Mouse (Mus musculus) testis, adult 2 months (tissue): ENCODE data around the gene Tacr1. TPM values are rescaled to one million over a fixed set of nuclear protein-coding genes. Genes with fewer than 3 reads are reported as not detected.

ENCODE experiments used
- H3K27ac ChIP-seq: fragments of 200-500 bp; 2 replicates; pipeline ENCODE4 v1.5.1; 2012; ENCODE audit warnings: low read depth, low read length; ENCODE audit not compliant: control insufficient read depth, insufficient read depth
- H3K27me3 ChIP-seq: fragments of 200-500 bp; 2 replicates; pipeline ENCODE4 v1.6.1; 2012; ENCODE audit warnings: mild to moderate bottlenecking, low read length, moderate library complexity; ENCODE audit not compliant: control insufficient read depth, insufficient read depth
- H3K36me3 ChIP-seq: fragments of 200-500 bp; 2 replicates; pipeline ENCODE4 v1.6.1; 2012; ENCODE audit warnings: mild to moderate bottlenecking, low read length; ENCODE audit not compliant: control insufficient read depth, insufficient read depth
- H3K4me1 ChIP-seq: fragments of 200-500 bp; 2 replicates; pipeline ENCODE4 v1.6.1; 2012; ENCODE audit warnings: low read length; ENCODE audit not compliant: control insufficient read depth, insufficient read depth
- H3K4me3 ChIP-seq: fragments of 200-500 bp; 2 replicates; pipeline ENCODE4 v1.5.1; 2012; ENCODE audit warnings: low read depth, mild to moderate bottlenecking, low read length, moderate library complexity, mixed read lengths; ENCODE audit not compliant: control insufficient read depth
- CTCF ChIP-seq: fragments of 200-500 bp; IDR thresholded peaks from 2 replicates; pipeline ENCODE4 v1.5.1; 2012; ENCODE audit warnings: low read depth, mild to moderate bottlenecking, inconsistent platforms, low read length, moderate library complexity; ENCODE audit not compliant: control insufficient read depth, insufficient read depth, insufficient replicate concordance
- POLR2A ChIP-seq: fragments of 200-500 bp; IDR thresholded peaks from 2 replicates; pipeline ENCODE4 v1.6.1; 2012; ENCODE audit warnings: low read depth, mild to moderate bottlenecking, inconsistent platforms, low read length, moderate library complexity; ENCODE audit not compliant: control insufficient read depth
- polyA plus RNA-seq: library from polyadenylated mRNA; depleted of rRNA; stranded (reverse); fragments of >200 nt; gene quantifications from 2 replicates; pipeline ENCODE4 v1.2.3, GENCODE M21; 2012; rRNA removed

Tacr1 gene
- polyA plus RNA-seq = 0.06 TPM in 1 of 2 replicates, not detected in the other

DNA sequence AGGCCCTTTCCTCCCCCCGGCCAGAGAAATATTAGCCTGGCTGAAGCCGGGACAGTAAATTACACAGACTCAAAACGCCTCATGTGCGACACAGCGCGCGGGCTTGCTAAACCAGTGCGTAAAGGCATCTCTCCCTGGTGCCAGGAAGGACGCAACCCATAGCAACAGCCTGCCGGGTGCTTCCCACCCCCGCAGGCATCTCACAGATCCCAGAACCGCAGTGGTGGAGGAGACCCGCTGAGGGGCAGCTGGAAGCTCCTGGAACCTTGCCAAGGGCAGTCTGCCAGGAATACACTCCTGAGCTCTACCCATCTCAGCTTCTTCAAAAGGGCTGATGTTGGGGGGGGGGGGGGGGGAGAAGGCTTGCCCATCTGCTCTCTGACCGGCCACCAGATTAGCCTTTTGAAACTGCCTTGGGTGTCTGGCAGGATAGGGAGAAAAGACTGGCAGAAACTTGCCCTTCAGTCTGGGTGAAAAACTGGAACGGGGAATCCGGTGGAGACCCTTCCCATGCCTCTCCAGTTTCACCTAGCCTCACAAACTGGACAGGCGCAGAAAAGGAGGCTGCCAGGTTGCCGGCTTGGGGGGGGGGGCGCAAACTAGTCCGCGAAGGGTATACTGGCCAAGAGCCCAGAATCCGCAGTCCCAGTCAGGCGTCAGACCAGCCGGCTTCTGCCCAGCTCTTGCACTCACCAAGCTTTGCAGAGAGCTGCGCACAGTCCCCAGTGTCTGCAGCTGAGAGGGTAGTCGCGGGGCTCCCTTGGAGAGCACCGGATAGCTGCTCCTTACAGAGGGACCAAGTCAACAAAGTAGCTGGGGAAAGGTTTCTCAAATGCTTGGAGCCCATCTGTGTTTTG lies at the start of gene Tacr1:
Tacr1 (plus strand) TSS at position 740 of the 857 bp plus-strand sequence.
- H3K27me3 ChIP-seq = no peaks in the 10 kb centered on the region
- peaks cover 3% of the 10 kb centered on the region; the same call in 1 of the 2 replicates for H3K4me1 ChIP-seq
- no peak within 1 kb of the TSS for H3K27ac ChIP-seq
- TF ChIP-seq CTCF (no peak), POLR2A (no peak)
- H3K36me3 ChIP-seq = no peaks in the 10 kb centered on the region
- no peak within 1 kb of the TSS; the same call in 1 of the 2 replicates for H3K4me3 ChIP-seq

DNA sequence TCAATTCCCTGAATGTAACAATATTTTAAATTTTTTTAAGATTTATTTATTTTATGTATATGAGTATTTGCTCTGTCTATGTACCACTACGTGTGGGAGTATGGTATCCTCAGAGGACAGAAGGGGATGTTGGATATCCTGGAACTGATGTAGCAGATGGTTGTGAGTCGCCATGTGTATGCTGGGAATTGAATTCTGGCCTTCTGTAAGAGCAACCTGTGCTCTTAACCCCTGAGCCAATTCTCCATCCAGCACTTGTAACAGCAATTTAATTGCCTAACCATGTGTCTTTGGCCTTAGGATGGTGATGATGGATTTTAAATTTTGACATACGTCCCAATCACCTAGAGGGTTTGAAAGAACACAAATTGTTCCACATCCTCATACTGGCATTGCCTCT lies 26.0 kb upstream of the Tacr1 start:
- H3K27ac ChIP-seq = no peak overlapping the region
- no peak for TF ChIP-seq CTCF
- TF ChIP-seq POLR2A = no peak
- H3K36me3 ChIP-seq = no peaks in the 10 kb centered on the region
- no peak overlapping the region for H3K4me3 ChIP-seq
- no peaks in the 10 kb centered on the region for H3K27me3 ChIP-seq
- H3K4me1 ChIP-seq = no peaks in the 10 kb centered on the region; the same call in 1 of the 2 replicates

DNA sequence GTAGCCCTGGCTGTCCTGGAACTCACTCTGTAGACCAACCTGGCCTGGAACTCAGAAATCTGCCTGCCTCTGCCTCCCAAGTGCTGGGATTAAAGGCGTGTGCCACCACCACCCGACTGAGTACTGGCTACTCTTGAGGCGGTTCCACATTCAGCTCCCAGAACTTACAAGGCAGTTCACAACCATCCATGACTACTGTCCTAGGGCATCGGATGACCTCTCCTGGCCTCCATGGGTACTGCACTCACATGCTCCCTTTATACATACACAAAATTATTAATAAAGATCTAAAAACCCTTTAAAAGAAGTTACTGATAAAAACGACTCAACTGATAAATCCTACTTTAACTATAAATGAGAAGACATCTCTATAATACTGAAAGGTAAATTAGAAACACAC lies 18.6 kb upstream of the Tacr1 start:
- Histone ChIP-seq H3K36me3 (no peaks in the 10 kb centered on the region), H3K4me3 (no peak overlapping the region), H3K27ac (no peak overlapping the region), H3K27me3 (no peaks in the 10 kb centered on the region), H3K4me1 (no peaks in the 10 kb centered on the region)
- TF ChIP-seq POLR2A (no peak), CTCF (no peak)

DNA sequence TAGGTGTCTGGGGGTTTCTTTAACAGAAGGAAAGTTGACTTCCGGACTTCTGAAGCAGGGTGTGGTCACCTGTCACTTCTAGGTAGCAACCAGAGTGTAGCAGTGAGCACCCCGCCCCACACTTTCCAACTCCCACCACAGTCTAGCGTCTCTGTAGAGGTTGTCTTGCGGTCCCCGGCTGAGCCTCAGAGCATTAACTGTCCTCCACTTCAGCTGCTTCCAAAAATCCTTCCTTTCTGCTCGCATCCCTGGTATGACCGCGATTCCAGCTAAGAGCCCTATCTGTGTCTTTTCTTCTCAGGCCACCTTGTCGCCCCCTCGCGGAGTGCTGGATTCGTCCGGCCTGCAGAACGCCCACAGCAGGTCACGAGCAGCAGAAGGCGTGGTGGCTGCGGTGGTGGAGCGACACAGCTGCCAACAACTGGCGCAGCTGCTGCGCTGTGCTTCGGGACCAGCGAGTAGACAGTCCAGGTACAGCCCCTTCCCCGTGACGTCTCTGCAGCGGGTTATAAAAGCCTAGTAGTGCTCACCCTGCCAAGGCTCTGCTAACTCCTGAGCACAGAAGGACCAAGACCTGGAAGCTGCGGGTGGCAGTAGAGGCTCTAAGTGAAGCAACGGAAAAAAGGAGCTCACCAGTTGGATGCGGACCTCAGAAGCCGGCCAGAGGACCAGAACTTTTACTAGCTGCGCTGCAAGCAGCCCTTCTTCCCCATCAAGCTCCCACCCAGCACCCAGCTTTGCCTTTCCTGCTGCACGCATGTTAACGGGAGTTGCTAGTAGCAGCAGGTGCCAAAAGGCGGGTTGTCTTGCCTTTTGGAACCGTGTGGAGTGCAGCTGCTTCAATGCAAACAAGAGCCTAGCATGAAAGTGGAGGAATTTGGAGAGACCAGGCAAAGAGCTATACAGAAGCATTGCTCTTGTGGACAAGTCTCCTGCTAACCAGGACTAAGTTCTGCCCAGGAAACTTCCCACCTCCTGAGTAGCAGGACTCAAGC lies 664 bp downstream of the Tacr1 start:
- Histone ChIP-seq H3K4me3 (no peak overlapping the region; the same call in 1 of the 2 replicates), H3K36me3 (no peaks in the 10 kb centered on the region), H3K27me3 (no peaks in the 10 kb centered on the region), H3K27ac (no peak overlapping the region), H3K4me1 (peaks cover 3% of the 10 kb centered on the region; the same call in 1 of the 2 replicates)
- TF ChIP-seq CTCF = no peak
- no peak for TF ChIP-seq POLR2A

DNA sequence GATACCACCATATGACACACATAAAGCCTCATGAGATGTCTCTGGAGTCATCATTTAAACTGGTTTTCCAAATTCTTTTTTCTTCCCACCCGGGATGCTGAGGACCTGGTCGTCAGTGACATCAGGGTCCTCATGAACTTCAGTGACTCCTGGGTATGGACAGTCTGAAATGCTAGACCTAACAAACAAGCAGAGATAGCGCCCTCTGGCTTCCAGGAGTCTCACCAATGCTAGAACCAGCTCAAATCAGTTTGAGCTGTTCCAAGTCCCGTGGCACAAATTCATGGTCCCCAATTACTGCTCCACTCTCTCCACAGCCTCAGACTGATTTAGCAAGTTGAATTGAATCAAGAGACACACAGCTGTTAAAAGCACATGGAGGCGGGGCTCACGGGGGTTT lies 16.2 kb downstream of the Tacr1 start:
- Histone ChIP-seq H3K27ac (no peak overlapping the region), H3K36me3 (no peaks in the 10 kb centered on the region), H3K4me3 (no peak overlapping the region), H3K4me1 (no peaks in the 10 kb centered on the region), H3K27me3 (no peaks in the 10 kb centered on the region)
- no peak for TF ChIP-seq POLR2A
- TF ChIP-seq CTCF = no peak

DNA sequence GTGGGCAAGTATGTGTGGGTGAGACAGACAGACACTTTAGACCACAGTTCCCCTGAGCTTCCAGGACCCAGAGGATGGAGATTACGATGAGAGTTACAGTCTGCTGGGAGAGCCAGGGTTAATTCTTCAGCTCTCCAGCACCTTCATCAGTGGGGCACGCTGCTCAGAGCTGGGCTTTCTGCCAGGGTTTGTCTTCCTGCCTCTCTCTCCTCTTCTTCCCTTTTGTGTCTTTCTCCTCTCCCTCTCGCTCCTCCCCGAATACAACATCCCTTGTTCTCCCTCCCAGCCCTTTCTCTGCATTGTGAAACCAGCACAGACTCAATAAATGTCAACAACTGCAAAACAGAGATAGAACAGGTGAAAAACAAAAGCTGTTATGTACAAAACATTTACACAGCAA lies 18.1 kb downstream of the Tacr1 start:
- TF ChIP-seq POLR2A (no peak), CTCF (no peak)
- Histone ChIP-seq H3K36me3 (no peaks in the 10 kb centered on the region), H3K27ac (no peak overlapping the region), H3K4me3 (no peak overlapping the region), H3K27me3 (no peaks in the 10 kb centered on the region), H3K4me1 (no peaks in the 10 kb centered on the region)

DNA sequence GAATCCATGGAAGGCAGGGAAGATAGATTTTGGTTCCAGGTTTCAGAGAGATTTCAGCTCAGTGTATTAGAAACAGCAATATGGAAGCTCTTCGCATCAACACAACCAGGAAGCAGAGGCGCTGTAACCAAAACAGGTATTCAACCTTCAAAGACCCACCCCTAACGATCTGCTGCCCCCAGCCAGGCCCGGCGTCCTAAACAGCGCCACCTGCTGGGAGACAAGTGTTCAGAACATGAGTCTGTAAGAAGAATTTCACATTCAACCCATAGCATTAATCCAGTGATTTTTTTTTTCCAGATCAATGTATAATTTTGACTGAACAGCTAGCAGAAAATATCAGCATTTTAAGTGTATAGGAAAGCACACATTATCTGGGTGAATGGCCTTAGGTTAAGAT lies 26.8 kb downstream of the Tacr1 start:
- Histone ChIP-seq H3K27ac (no peak overlapping the region), H3K36me3 (no peaks in the 10 kb centered on the region), H3K4me1 (no peaks in the 10 kb centered on the region), H3K4me3 (no peak overlapping the region), H3K27me3 (no peaks in the 10 kb centered on the region)
- TF ChIP-seq CTCF (peak; percentile 74; the same call in 1 of the 2 replicates), POLR2A (no peak)
